Mouse (Mus musculus): ENCODE results near the gene Aars2. TPM values are rescaled to one million over a fixed set of nuclear protein-coding genes. Genes with fewer than 3 reads are reported as not detected.
A peak's percentile ranks its signal among the peaks of the same experiment; 100 is the strongest.

Aars2 gene
- total RNA-seq (2021), result 10 to 100 TPM; 15.0 to 16.0 TPM
- long read RNA-seq, experiment 1, transcript Aars2-201 (22 exons, 3,349 nt), result major isoform, 48 of 59 reads
- long read RNA-seq, experiment 1, partial matches to known transcripts, result 6 of 59 reads
- long read RNA-seq, experiment 1, other reads (novel, unspliced or antisense), result 5 of 59 reads
- long read RNA-seq, experiment 2, transcript Aars2-201 (22 exons, 3,349 nt), result major isoform, 63 of 77 reads
- long read RNA-seq, experiment 2, partial matches to known transcripts, result 12 of 77 reads
- long read RNA-seq, experiment 2, other reads (novel, unspliced or antisense), result 2 of 77 reads

DNA sequence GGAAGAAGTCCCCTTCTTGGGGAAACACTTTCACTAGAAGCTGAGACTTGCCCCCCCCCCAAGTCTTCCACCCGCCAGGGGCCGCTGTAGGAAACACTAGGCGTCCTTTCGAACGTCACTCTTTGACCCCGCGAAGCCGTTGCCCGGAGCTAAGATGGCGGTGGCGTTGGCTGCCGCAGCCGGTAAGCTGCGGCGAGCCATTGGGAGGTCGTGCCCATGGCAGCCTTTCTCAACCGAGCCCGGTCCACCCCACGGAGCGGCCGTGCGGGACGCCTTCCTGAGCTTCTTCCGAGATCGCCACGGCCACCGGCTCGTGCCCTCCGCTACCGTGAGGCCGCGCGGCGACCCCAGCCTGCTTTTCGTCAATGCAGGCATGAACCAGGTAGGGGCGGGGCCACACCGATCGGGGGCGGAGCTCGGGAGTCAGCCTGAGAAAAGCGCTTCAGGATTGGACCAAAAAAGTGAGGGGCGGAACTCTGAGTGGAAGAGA, at the start of gene Aars2:
Gene Aars2, plus strand, starts transcription at position 142 of the 490 bp plus-strand sequence.
- DNase-seq, result peak; percentile 94
- intact Hi-C loops (cut with DNase I; ENCODE audit: low total_unique reads), result no loop called here

- DNase-seq, result no peak
Measured at GRCm38 (mm10) chr17:45457487-45457886, 49.2 kb upstream of the Aars2 start.

DNA sequence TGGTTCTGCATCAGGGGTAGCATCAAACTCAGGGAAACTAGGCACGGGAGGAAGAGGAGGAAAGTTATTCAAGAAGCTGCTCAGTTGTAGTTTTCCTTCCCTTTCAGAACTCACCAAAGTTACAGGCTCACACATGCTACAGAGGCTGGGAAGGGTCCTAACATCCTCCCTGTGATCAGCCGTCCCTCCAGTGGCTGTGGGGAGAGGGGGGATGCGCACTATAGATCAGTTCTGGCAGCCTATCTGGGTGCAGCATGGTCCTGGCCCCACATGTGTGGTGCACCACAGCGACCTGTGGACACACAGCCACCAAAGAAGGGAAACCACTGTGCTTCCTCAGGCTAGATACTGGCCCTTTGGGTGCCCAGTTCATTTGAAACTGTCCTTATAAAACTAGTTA, 48.1 kb upstream of the Aars2 start:
- intact Hi-C loops (cut with DNase I; ENCODE audit: low total_unique reads), result no loop called here
- no peak for DNase-seq

More at GRCm38 (mm10) chr17:45457487-45457886, 49.2 kb upstream of the Aars2 start:
- intact Hi-C loops (cut with DNase I; ENCODE audit: low total_unique reads), result no loop called here

- intact Hi-C loops (cut with DNase I; ENCODE audit: low total_unique reads), result no loop called here
- no peak for DNase-seq
Measured at GRCm38 (mm10) chr17:45459062-45459461, 47.6 kb upstream of the Aars2 start.

- intact Hi-C loops (cut with DNase I; ENCODE audit: low total_unique reads), result no loop called here
- no peak for DNase-seq
Measured at GRCm38 (mm10) chr17:45462506-45462905, 44.1 kb upstream of the Aars2 start.

DNA sequence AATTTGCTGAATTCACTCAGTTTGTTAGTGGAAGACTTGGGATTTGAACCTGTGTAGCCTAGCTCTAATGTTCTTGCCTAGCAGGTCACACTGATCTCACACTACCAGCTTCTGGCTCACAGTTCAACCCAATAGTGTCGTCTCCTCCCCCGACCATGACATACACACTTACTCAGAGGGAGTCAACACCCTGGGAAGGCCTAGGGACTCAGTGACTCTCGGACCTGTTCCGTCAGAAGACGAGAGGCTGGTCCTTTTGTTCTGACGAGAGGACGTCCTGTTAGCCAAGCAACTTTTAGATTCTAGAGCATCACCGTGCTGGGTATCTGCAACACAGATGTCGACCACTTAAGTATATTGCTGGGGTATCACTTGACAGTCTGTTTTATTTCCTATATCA, 42.4 kb upstream of the Aars2 start:
- DNase-seq, result no peak
- intact Hi-C loops (cut with DNase I; ENCODE audit: low total_unique reads), result no loop called here

- no peak for DNase-seq
- intact Hi-C loops (cut with DNase I; ENCODE audit: low total_unique reads), result no loop called here
Measured at GRCm38 (mm10) chr17:45466701-45467100, 39.9 kb upstream of the Aars2 start.

DNA sequence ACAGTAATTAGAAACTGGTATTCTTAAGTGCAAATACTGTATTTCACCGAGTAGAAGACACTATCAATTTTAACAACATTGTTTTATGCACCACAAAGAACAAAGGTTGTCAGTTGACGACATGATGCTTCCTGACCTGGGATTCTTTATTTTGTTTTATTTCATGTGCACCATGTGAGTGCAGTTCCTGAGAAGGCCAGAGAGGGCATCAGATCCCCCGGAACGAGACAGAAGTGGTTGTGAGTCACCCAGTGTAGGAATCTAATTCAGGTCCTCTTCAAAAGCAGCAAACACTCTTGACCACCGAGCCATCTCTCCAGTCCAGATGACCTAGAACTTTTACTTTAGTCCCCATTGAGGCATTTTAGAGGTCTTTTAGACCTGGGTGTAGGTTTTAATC, 38.3 kb upstream of the Aars2 start:
- DNase-seq, result no peak
- intact Hi-C loops (cut with DNase I; ENCODE audit: low total_unique reads), result no loop called here

DNA sequence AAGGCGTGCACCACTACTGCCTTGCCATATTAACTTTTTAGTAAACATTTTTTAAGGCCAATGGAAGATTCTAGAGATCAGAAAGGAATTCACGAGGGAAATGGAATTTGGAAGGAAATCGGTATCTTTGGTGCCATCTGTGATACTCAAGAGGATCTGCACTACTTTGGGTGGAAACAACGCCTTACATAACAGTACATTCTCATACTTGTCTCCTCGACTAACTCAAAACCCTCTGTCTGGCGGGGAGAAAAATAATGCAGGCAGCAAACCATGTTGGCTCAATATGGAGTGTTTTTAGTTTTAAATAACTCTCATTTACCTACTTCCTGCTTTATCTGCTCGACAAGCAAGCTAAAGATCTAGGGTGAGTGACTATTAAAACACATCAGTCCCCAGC, 35.9 kb upstream of the Aars2 start:
- DNase-seq, result no peak
- intact Hi-C loops (cut with DNase I; ENCODE audit: low total_unique reads), result no loop called here

DNA sequence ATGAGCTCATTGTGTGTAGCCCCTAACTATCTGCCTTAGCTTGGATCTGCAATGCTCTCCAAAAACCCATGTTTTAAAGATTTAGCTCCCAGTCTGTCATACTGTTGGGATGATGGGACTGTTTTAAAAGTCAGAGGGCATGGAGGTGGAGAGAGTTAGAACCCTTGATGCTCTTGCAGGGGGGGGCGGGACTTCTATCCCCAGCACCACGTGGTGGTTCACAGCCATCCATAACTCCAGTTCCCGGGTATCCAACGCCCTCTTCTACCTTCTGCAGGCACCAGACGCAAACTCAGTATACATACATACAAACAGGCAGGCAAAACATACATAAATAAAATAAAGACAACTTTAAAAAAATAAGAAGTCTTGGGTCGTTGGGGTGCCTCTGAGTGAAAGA, 33.0 kb upstream of the Aars2 start:
- intact Hi-C loops (cut with DNase I; ENCODE audit: low total_unique reads), result no loop called here
- DNase-seq, result no peak

- no peak for DNase-seq
- intact Hi-C loops (cut with DNase I; ENCODE audit: low total_unique reads), result no loop called here
Measured at GRCm38 (mm10) chr17:45474146-45474545, 32.5 kb upstream of the Aars2 start.

DNA sequence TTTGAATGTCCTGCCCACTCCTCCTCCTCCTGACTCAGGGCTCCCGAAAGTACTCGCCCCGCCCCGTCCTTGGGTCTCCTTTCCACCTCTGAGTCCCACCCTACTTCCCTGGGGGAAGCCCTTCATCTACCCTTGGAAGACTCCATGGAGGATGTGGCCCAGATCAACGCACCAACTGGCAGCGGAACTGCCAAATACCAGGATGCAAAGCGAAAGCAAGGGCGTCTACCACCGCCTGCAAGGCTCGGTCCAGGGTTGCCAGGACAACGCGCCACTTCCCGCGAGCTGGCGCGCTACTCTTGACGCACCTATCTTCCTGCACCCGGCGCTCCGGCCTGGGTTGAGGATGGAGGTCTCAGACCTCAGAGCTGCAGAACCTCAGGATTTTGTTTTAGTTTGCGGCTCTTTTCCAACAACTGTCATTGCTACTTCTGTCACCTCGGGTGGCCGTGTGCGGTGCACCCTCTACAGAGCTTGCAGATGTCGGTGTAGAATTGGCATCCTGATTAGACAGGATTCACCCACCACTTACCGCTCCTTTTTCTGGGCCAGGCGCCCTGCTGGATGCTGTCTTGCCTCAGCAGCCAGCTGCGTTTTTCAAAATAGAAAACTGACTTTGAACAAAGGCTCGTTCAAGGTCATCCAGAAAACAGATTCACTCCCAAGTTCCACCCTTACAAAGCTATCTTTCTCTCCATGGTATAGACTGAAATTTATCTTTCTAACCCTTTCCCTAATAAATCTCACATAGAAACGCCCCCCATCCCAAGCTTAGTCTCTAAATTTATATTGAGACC, 31.8 kb upstream of the Aars2 start, which contains the start of gene Spats1:
Gene Spats1, minus strand, starts transcription at position 747 of the 797 bp plus-strand sequence.
- intact Hi-C loops (cut with DNase I; ENCODE audit: low total_unique reads), result no loop called here
- DNase-seq, result peak; percentile 57

DNA sequence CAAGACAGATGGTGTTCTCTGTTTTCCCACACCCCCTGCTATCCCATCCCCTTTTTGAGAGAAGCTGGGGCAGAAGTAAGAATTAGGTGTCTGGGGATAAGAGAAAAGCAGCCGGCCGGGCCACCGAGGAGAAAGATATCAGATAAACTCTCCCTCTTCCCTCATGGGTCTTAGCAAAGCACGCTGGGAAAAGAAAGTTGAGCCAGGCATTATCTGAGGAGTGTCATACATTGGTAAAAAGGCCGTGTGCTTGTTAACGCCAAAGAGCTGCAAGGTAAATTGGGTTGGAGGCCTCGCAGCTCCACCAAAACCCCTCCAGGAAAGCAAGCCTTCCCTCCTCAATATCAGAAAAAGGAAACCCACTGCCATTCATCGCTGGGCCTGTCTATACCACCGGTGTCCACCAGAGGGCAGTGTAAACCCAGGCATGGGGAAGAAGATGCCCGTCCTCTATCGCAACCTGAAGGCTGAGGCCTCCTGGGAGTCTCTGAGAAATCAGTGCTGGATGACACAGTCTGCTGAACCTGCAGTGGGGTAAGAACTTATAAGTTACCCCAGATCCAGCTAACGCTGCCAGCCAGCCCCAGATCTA, 28.3 kb upstream of the Aars2 start:
- intact Hi-C loops (cut with DNase I; ENCODE audit: low total_unique reads), result no loop called here

GRCm38 (mm10) chr17:45480429-45480828, 26.2 kb upstream of the Aars2 start:
- intact Hi-C loops (cut with DNase I; ENCODE audit: low total_unique reads), result loop anchor here (2.0 kb wide), 1 partner anchor 70 kb away; no protein-coding TSS in a partner anchor
- DNase-seq, result no peak

More for the DNA sequence above, 28.3 kb upstream of the Aars2 start:
- DNase-seq, result peak; percentile 69

DNA sequence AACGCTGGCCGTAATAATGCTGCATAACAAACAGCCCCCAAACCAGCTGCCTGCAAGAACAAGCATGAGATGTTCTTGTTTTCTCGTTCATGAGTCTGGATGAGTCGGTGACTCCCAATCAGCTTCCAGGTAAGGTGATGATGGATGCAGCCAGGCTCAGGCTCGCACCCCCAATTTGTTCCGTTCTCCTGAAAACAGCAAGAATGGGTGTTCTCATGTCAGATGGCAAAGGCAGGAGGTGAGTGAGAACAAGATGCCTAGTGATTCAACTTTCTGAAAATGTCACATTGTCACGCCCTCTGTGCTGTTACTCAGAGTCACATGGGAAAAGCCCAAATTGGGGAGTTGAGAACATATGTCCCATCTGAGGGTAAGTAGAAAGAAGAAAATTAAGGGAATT, 21.1 kb upstream of the Aars2 start:
- DNase-seq, result no peak
- intact Hi-C loops (cut with DNase I; ENCODE audit: low total_unique reads), result no loop called here

DNA sequence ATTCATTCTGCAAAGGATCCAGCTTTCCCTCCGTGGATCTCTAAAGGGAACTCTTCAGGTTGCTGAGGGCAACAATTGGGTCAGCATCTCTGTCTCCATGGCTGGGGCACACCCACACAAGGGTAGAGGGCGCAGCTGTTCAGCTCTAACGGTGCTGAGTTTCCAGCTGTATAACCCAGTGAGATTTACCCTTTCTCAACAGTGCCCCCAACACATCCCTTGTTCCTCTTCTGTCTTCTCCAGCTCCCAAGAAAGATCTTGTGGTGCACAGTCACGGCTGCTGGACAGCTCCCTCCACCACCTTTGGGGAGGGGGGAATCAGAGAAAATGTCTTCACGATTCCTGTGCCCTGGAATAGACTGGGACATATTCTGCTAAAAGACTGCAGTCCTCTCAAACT, 19.4 kb upstream of the Aars2 start:
- intact Hi-C loops (cut with DNase I; ENCODE audit: low total_unique reads), result no loop called here
- DNase-seq, result no peak

DNA sequence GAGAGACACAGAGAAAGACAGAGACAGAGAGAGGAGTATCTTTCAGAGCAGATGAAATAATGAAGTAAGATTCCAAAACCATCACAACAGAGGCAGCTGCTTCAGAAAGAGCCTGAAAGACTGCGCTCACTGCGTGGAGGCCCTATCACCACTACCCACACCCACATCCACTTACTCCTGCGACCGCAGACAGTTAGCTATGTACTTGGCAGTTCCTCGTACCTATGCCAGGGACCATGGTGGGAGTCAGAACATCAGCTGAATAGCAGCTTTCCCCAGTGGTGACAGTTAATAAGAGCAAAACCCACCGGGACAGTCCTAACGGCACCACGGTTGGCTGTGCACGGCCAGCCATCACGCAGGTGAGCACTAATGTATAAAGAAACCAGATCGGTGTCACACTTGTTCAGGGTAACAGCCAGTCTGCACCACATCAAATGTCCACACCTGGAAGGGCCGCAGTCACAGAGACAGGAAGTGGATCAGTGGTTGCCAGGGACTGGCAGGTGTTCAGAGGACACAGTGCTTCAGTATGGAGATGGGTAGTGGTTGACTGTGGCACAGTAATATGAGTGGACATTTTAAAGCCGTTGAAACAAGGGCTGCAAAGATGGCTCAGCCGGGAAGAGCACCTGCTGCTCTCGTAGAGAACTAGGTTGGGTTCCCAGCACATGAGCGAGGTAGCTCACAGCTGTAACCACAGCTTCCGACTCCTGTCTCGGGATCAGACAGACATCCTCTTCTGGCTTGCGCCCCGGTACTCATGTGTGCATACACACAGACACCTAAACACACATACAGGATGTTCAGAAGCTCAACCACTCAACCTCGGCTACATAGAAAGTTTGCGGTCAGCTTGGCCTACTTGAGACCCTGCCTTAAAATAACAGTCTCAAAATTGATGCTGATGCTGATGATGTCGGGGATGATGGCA, 18.1 kb upstream of the Aars2 start:
- DNase-seq, result no peak
- intact Hi-C loops (cut with DNase I; ENCODE audit: low total_unique reads), result no loop called here

DNA sequence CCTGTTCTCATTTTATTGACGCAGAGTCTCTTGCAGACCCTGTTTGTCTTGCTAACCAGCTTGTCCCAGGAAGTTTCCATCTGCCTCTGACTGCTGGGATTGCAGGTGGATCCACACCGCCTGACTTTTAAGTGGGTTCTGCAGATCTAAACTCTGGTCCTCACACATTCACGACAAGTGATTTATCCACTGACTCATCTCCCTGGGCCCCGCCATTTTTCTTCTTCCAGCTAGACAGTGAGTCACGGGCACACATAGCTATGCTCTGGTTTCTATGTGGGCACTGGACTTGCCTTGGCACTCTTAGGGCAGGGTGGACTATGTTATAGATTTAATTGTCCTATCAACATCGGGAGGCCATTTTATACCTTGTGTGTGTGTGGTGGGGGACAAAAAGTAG, 16.9 kb upstream of the Aars2 start:
- intact Hi-C loops (cut with DNase I; ENCODE audit: low total_unique reads), result no loop called here

DNA sequence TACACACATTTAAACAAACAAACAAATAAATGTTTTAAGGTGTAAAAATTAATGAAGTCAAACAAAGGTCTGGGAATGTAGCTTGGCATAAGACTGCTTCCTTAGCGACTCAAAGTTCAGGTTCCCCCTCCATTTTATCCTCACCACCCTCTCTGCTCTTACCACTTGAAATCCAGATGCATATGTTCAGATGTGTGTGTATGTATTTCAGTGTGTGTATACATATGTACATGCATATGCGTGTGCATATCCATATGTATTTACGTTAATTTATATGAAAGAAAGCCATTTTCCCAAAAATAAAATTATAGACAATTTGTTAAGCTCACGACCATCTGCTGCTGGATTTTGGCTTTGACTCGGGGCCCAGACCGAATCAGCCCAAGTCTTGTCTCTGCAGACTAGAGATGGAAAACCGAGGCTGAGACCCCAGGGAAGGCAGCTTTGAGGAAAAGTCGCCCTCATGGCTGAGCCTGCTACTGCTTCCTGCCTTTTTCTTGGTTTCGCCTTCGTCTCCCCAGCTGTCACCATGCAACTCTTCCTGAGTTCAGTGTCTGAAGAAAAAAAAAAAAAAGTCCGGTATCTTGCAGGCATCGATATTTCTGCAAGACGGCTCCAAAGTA, 16.0 kb upstream of the Aars2 start:
- no peak for DNase-seq
- intact Hi-C loops (cut with DNase I; ENCODE audit: low total_unique reads), result no loop called here

More for the DNA sequence above, 16.9 kb upstream of the Aars2 start:
- no peak for DNase-seq

All from gastrocnemius, postnatal 14 days (tissue).